Mouse (Mus musculus): ENCODE results near the gene Dop1b. TPM values are rescaled to one million over a fixed set of nuclear protein-coding genes. Genes with fewer than 3 reads are reported as not detected.
A peak's percentile ranks its signal among the peaks of the same experiment; 100 is the strongest.

Gene Dop1b
- polyA plus RNA-seq, 1 experiment: 89.3 TPM

DNA sequence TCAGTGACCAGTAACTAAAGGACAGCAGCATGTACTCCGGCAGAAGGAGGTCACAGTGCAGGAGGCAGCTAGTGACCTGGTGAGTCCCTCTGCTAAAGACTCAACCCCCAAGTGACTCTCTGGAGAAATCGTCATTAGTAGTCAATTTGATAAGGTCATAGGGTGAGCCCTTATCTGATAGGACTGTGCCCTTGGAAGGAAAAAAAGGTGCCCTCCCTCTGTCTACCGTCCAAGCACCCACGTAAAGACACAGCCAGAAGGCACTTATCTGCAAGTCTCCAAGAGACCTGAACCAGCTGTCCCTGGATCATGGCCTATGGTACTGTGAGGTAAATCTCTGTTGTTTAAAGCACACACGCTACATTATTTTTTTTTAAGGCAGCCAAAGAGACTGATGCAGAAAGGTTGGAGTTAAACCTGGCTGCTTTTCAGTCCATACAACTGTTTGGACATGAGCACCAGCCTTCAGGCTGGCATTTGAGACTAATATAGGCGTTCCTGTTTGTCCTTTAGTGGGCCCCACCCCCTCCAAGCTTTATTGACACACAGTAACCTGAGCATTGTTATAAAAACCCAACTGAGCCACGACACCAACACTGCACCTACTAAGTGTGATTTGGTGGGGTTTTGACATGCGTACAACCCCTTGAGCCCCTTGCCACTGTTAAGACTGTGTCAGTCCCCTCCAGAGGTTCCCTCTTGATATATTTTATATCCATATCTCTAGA lies 13.9 kb downstream of the Dop1b start:
- Histone ChIP-seq H3K27ac (ENCODE audit: insufficient read depth, low read length) (no peak overlapping the region), H3K4me1 (ENCODE audit: control insufficient read depth, insufficient read depth, low read length) (peaks cover 11% of the 10 kb centered on the region), H3K4me3 (ENCODE audit: insufficient read depth, low read length) (no peak overlapping the region)
- TF ChIP-seq POLR2A (IDR thresholded peaks at IDR 0.05; ENCODE audit: extremely low read depth, insufficient read depth, low read length): no peak
- TF ChIP-seq CTCF (IDR thresholded peaks at IDR 0.05; ENCODE audit: extremely low read depth, insufficient read depth, low read length): no peak

DNA sequence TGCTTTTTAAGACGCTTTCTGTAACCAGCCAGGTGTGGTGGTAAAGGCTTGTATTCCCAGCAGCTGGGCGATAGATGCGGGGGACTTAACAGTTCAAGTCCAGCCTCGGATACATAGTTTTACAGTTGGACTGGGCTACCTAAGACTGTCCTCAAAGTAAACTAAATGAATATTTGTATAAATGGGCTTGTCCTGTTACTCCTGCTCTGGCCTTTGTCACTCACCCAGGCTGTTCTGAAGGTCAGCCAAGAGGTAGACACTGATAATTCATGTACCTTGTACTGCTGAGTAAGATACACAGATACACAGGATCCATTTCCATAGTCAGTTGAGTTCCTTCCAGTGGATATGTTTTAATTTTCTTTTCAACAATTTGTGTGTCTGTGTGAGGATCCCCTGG lies 14.5 kb downstream of the Dop1b start:
- no peak for TF ChIP-seq POLR2A (IDR thresholded peaks at IDR 0.05; ENCODE audit: extremely low read depth, insufficient read depth, low read length)
- no peak for TF ChIP-seq CTCF (IDR thresholded peaks at IDR 0.05; ENCODE audit: extremely low read depth, insufficient read depth, low read length)
- H3K4me1 ChIP-seq (ENCODE audit: control insufficient read depth, insufficient read depth, low read length): peaks cover 11% of the 10 kb centered on the region
- no peak overlapping the region for H3K4me3 ChIP-seq (ENCODE audit: insufficient read depth, low read length)
- no peak overlapping the region for H3K27ac ChIP-seq (ENCODE audit: insufficient read depth, low read length)

DNA sequence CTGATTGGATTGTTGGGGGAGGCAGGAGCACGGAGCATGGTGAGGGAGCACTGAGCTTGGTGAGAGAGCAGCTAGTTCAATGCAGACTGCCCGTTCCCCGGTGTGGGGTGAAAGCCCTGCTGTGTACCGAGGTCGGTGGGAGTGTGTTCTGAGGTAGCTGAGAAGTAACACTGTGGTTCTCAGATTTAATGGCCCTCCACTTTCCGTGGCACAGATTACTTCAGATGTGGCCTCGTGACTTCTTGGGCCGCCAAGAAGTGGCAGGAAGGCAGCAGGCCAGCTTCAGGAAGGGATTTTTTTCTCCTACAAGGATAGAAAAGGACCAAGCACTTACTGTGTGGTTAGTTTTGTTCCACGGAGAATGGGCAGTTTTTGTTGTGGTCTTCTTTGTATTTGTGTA lies 17.0 kb downstream of the Dop1b start:
- TF ChIP-seq CTCF (IDR thresholded peaks at IDR 0.05; ENCODE audit: extremely low read depth, insufficient read depth, low read length): no peak
- TF ChIP-seq POLR2A (IDR thresholded peaks at IDR 0.05; ENCODE audit: extremely low read depth, insufficient read depth, low read length): no peak
- Histone ChIP-seq H3K4me3 (ENCODE audit: insufficient read depth, low read length) (no peak overlapping the region), H3K27ac (ENCODE audit: insufficient read depth, low read length) (no peak overlapping the region), H3K4me1 (ENCODE audit: control insufficient read depth, insufficient read depth, low read length) (peaks cover 5% of the 10 kb centered on the region)

DNA sequence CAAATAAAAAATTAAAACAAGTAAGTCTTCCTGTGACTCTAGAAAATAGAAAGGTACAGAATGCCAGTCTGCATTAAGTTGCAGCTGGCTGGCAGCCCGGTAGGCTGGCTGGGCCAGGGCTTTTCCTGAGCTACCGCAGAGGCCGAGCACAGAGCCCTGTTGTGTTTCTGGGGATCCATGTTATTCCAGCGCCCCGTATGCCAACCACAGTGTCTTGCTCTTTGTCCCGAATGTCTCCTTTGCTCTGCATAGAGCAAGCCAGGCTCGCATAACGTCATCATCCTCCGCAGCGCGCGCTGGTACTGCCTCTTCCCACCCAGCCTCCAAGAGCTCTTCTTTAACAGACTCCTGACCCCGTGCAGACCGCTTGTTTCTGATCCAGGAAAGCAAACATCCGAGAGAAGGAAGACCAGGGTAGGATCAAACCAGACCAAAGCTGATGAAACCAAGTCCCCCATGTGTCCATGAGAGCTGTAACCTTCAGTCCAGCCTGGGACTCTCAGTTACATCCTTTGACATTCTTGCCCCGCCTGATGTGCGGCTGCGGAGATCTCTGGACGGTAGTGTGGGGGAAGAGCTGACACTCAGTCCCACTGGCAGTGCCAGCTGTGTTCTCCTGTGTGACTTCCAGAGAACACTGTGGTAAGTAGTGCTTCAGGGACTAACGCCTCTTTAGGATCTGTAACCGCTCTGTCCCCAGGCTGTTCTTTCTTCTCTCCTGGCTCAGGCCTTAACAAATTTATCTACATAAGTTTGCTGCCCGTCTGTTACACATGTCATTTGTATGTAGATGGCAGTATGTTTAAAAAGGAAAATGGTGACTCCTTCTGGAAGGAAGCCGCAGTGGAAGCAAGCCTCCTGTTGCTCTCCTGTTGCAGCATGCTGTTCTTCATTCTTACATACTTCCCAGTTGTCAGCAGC lies 18.4 kb downstream of the Dop1b start:
- H3K4me1 ChIP-seq (ENCODE audit: control insufficient read depth, insufficient read depth, low read length): peaks cover 5% of the 10 kb centered on the region
- H3K27ac ChIP-seq (ENCODE audit: insufficient read depth, low read length): peak overlapping the region; percentile 38; the same call in 1 of the 2 replicates
- no peak overlapping the region for H3K4me3 ChIP-seq (ENCODE audit: insufficient read depth, low read length)
- no peak for TF ChIP-seq POLR2A (IDR thresholded peaks at IDR 0.05; ENCODE audit: extremely low read depth, insufficient read depth, low read length)
- no peak for TF ChIP-seq CTCF (IDR thresholded peaks at IDR 0.05; ENCODE audit: extremely low read depth, insufficient read depth, low read length)

DNA sequence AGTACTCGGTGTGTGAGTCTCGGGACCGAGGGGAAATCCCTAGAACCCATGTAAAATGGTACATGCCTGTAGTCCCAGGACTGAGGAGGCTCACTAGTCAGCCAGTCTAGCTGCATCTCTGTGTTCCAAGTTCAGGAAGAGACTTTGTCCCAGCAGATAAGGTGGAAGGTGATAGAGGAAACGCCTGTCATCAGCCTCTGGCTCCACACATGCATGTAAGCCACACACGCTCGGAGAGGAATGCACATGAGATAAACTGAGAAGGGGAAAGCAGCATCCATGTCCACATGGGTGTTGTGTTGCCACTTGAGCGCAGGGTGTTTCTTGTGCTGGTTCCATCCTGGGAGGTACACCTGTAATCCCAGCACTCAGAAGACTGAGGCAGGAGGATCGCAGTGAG lies 19.6 kb downstream of the Dop1b start:
- Histone ChIP-seq H3K4me3 (ENCODE audit: insufficient read depth, low read length) (no peak overlapping the region), H3K4me1 (ENCODE audit: control insufficient read depth, insufficient read depth, low read length) (peaks cover 5% of the 10 kb centered on the region), H3K27ac (ENCODE audit: insufficient read depth, low read length) (no peak overlapping the region)
- TF ChIP-seq CTCF (IDR thresholded peaks at IDR 0.05; ENCODE audit: extremely low read depth, insufficient read depth, low read length) (no peak), POLR2A (IDR thresholded peaks at IDR 0.05; ENCODE audit: extremely low read depth, insufficient read depth, low read length) (no peak)

DNA sequence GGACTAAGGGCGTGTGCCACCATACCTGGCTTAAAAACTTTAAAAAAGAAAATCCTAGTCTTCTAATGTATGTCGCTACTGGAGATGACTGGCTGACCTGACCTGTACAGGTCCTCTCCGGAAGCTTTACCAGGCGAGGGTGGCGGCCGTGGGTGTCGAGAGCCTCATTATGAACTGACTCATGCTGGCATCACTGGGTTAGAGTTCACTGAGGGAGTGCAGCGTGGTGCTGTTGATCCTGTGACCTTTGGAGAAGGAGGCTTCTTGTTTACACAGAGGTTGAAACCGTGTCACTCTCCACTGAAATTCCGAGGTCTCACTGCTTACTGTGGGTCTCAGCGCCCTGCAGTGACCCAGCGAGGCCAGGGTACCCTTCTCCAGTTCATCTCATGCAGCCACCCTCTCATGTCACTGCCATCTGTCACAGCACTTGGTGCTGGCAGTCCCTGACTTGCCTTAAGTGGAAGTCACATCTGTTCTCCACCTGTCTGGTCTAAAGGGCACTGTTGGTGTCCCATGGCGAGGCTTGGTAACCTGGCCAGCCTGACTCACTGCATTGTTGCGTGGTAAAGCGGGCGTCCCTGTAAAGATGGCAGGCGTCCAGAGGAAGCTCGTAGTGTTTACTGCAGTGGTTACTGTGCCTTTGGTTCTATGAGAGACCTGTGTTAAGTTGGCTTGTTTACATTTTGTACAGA lies 21.3 kb downstream of the Dop1b start:
- no peak for TF ChIP-seq POLR2A (IDR thresholded peaks at IDR 0.05; ENCODE audit: extremely low read depth, insufficient read depth, low read length)
- TF ChIP-seq CTCF (IDR thresholded peaks at IDR 0.05; ENCODE audit: extremely low read depth, insufficient read depth, low read length): no peak
- H3K4me1 ChIP-seq (ENCODE audit: control insufficient read depth, insufficient read depth, low read length): peaks cover 5% of the 10 kb centered on the region
- H3K4me3 ChIP-seq (ENCODE audit: insufficient read depth, low read length): no peak overlapping the region
- no peak overlapping the region for H3K27ac ChIP-seq (ENCODE audit: insufficient read depth, low read length)

DNA sequence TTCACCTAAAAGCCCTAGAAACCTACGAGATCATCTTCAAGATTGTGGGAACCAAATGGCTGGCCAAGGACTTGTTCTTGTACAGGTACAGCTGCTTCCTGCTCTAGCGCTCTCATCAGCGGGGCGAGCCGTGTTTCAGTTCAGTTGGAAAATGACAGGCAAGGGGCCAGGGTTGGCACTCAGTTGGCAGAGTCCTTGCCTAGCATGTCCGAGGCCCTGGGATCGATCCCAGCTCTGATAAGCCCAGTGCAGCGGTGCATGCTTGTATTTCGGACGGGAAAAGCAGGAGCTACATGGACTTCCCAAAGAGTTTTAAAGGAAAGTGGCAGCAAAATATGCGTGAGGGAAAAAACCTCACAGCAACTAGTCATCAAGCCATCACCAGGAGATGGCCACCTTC lies 27.5 kb downstream of the Dop1b start:
- H3K4me3 ChIP-seq (ENCODE audit: insufficient read depth, low read length): no peak overlapping the region
- H3K4me1 ChIP-seq (ENCODE audit: control insufficient read depth, insufficient read depth, low read length): no peaks in the 10 kb centered on the region
- no peak overlapping the region for H3K27ac ChIP-seq (ENCODE audit: insufficient read depth, low read length)
- TF ChIP-seq CTCF (IDR thresholded peaks at IDR 0.05; ENCODE audit: extremely low read depth, insufficient read depth, low read length): no peak
- TF ChIP-seq POLR2A (IDR thresholded peaks at IDR 0.05; ENCODE audit: extremely low read depth, insufficient read depth, low read length): no peak

DNA sequence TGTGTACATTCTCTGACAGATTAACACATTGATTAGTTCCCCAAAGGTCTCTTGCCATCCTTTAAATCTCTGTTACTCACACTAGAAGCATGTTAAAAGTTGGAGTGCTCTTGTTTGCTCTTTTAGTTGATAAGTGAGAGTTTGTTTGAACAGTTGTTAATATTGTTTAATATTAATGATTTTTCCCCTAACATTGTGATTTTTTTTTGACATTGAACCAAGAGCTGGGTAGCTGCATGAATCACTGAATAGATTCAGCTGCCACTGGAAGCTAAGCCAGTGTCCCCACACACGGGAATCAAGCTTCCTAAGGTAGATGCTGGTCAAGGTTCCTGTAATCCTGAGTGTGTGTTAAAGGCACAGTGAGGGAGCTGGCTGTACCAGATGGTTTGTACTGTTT lies 31.2 kb downstream of the Dop1b start:
- Histone ChIP-seq H3K4me1 (ENCODE audit: control insufficient read depth, insufficient read depth, low read length) (no peaks in the 10 kb centered on the region), H3K27ac (ENCODE audit: insufficient read depth, low read length) (no peak overlapping the region), H3K4me3 (ENCODE audit: insufficient read depth, low read length) (no peak overlapping the region)
- TF ChIP-seq POLR2A (IDR thresholded peaks at IDR 0.05; ENCODE audit: extremely low read depth, insufficient read depth, low read length): no peak
- no peak for TF ChIP-seq CTCF (IDR thresholded peaks at IDR 0.05; ENCODE audit: extremely low read depth, insufficient read depth, low read length)

DNA sequence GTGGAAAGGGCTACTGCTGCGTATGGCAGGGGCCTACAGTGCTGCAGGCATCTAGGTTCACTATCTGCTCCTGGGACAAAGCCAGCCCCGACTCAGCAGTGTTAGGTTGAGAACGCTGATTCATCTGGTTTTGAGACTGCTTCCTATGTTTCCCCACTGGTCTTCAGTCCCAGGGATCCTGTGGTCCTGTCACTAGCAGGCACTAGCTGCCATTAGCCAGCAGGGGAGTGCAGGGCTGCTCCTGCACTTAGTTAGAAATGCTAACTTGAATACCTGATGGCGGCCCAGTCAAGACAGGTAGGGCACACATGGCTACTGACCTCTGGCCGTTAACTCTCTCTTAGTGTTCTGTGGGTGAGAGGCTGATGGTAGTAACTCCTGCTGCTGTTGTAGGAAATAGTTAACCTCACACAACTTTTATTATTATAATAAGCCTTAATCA lies 32.4 kb downstream of the Dop1b start:
- Histone ChIP-seq H3K4me1 (ENCODE audit: control insufficient read depth, insufficient read depth, low read length) (no peaks in the 10 kb centered on the region), H3K4me3 (ENCODE audit: insufficient read depth, low read length) (no peak overlapping the region), H3K27ac (ENCODE audit: insufficient read depth, low read length) (no peak overlapping the region)
- TF ChIP-seq CTCF (IDR thresholded peaks at IDR 0.05; ENCODE audit: extremely low read depth, insufficient read depth, low read length) (no peak), POLR2A (IDR thresholded peaks at IDR 0.05; ENCODE audit: extremely low read depth, insufficient read depth, low read length) (no peak)
